In genomic region chr17:26936453-26936852, GRCm38 (mm10) we compare ENCODE assay signal across 20 mouse cellular contexts. TPM values are rescaled to one million over a fixed set of nuclear protein-coding genes. Genes with fewer than 3 reads are reported as not detected.
A peak's percentile ranks its signal among the peaks of the same experiment; 100 is the strongest.
DNase-seq lines count a peak whose midpoint lies in the region; ATAC-seq lines count a peak whose summit lies in the region.
"Had no signal": no experiment of that assay in that cellular context is flagged by ENCODE, and none has a peak within 500 bp of the region (broad histone marks: within the 10 kb centered on the region; RNA-seq: fewer than 3 reads in every experiment).

No protein-coding gene starts in this region.

- peak overlapping the region; percentile 43; the same call in 1 of the 2 replicates for H3K9ac ChIP-seq in hindbrain, embryonic 12.5 days
- no peak overlapping the region for H3K9ac ChIP-seq in hindbrain, embryonic 14.5 days
- H3K9ac ChIP-seq: forebrain, postnatal 0 days; kidney, embryonic 15.5 days; lung, embryonic 14.5 days; midbrain, embryonic 13.5 days; neural tube, embryonic 12.5 days; stomach, embryonic 15.5 days had no signal

- 84% methylated on average over 12 of the region's 12 CpGs for WGBS in hindbrain, embryonic 12.5 days
- 86% methylated on average over 12 of the region's 12 CpGs for WGBS in hindbrain, embryonic 14.5 days

- no peaks in the 10 kb centered on the region for H3K9me3 ChIP-seq in hindbrain, embryonic 12.5 days (replicated peaks)
- H3K9me3 ChIP-seq in hindbrain, embryonic 14.5 days (ENCODE audit: control insufficient read depth, low read length), result no peaks in the 10 kb centered on the region
- H3K9me3 ChIP-seq: hindbrain, embryonic 10.5 days; kidney, embryonic 15.5 days; midbrain, embryonic 13.5 days; neural tube, embryonic 12.5 days; stomach, embryonic 15.5 days had no signal

- no peak overlapping the region for H3K4me3 ChIP-seq in hindbrain, embryonic 12.5 days
- no peak overlapping the region for H3K4me3 ChIP-seq in hindbrain, embryonic 14.5 days (replicated peaks; ENCODE audit: low read length)
- H3K4me3 ChIP-seq: kidney, embryonic 15.5 days; midbrain, embryonic 13.5 days; neural tube, embryonic 12.5 days; stomach, embryonic 15.5 days had no signal

- peaks cover 27% of the 10 kb centered on the region for H3K36me3 ChIP-seq in hindbrain, embryonic 12.5 days
- H3K36me3 ChIP-seq in hindbrain, embryonic 14.5 days (replicated peaks; ENCODE audit: control insufficient read depth, insufficient read depth), result peaks cover 27% of the 10 kb centered on the region

- no peak overlapping the region for H3K4me2 ChIP-seq in hindbrain, embryonic 12.5 days (replicated peaks)
- H3K4me2 ChIP-seq in hindbrain, embryonic 14.5 days (replicated peaks), result no peak overlapping the region
- H3K4me2 ChIP-seq: heart, embryonic 11.5 days; kidney, embryonic 15.5 days; lung, embryonic 14.5 days; midbrain, embryonic 13.5 days; neural tube, embryonic 12.5 days; stomach, embryonic 15.5 days had no signal

- no peak for ATAC-seq in hindbrain, embryonic 12.5 days (ENCODE audit: low FRiP score)
- ATAC-seq in hindbrain, embryonic 14.5 days (ENCODE audit: low FRiP score), result no peak
- no peak for ATAC-seq in granulocyte monocyte progenitor cell, adult 5-6 weeks (replicated peaks; ENCODE audit: poor library complexity, severe bottlenecking)
- ATAC-seq: activated CD4-positive, CD25-positive, alpha-beta regulatory T cell, adult 4 months; forebrain, postnatal 0 days; intestine, postnatal 0 days; midbrain, embryonic 13.5 days had no signal

- H3K27me3 ChIP-seq in hindbrain, embryonic 12.5 days, result no peaks in the 10 kb centered on the region
- H3K27me3 ChIP-seq in hindbrain, embryonic 14.5 days (ENCODE audit: control insufficient read depth, insufficient read depth, low read length), result no peaks in the 10 kb centered on the region
- H3K27me3 ChIP-seq: kidney, embryonic 15.5 days; midbrain, embryonic 13.5 days; neural tube, embryonic 12.5 days; stomach, embryonic 15.5 days had no signal

- DNase-seq in cerebellum, adult 11 months, result peak; percentile 35
- no peak for DNase-seq in cerebellum, adult 8-10 months
- DNase-seq in hindbrain, embryonic 14.5 days (ENCODE audit: low spot score), result no peak
- peak; percentile 25 to 35 for DNase-seq in right cerebral cortex, postnatal 10 days (ENCODE audit: low spot score in 2 of 2)
- DNase-seq in right cerebral cortex, postnatal 4 days, result no peak
- DNase-seq in adrenal gland, adult 2 months, result no peak
- DNase-seq: adrenal gland, postnatal 10 days; forebrain, postnatal 0 days; kidney, postnatal 4 days; lung, embryonic 14.5 days had no signal

- H3K27ac ChIP-seq in hindbrain, embryonic 12.5 days, result no peak overlapping the region
- no peak overlapping the region for H3K27ac ChIP-seq in hindbrain, embryonic 14.5 days
- H3K27ac ChIP-seq: hindbrain, embryonic 10.5 days; kidney, embryonic 15.5 days; midbrain, embryonic 13.5 days; neural tube, embryonic 12.5 days; stomach, embryonic 15.5 days had no signal

- H3K4me1 ChIP-seq in hindbrain, embryonic 12.5 days, result peaks cover 51% of the 10 kb centered on the region
- peaks cover 35% of the 10 kb centered on the region for H3K4me1 ChIP-seq in hindbrain, embryonic 14.5 days (replicated peaks; ENCODE audit: control insufficient read depth, insufficient read depth, low read length)

RNA-seq across cellular contexts. Expression of gene Cuta, which starts 2.9 kb away (rescaled TPM):
- 131 and 149 TPM in 2 replicates for polyA plus RNA-seq in hindbrain, embryonic 12.5 days (2016; fragmentation: Nextera tagmentation; extraction: Ambion mirVana)
- 112 and 113 TPM in 2 replicates for polyA plus RNA-seq in hindbrain, embryonic 14.5 days (2014; fragmentation: Nextera tagmentation; extraction: Ambion mirVana)
- total RNA-seq in granulocyte monocyte progenitor cell, adult 5-6 weeks (2014; fragmentation: Nextera tagmentation), result 226 and 256 TPM in 2 replicates
- total RNA-seq in granulocyte monocyte progenitor cell, adult 5-6 weeks (2017), result 47.5 and 60.5 TPM in 2 replicates
- total RNA-seq in adrenal gland, adult 2 months (2021), result 100 to 1,000 TPM; 145 to 164 TPM
- 378 and 381 TPM in 2 replicates for polyA plus RNA-seq in adrenal gland, adult 2 months (2012; rRNA removed)

RNA-seq across cellular contexts. Expression of gene Phf1, which starts 3.6 kb away (rescaled TPM):
- polyA plus RNA-seq in hindbrain, embryonic 12.5 days (2016; fragmentation: Nextera tagmentation; extraction: Ambion mirVana), result 14.6 and 15.7 TPM in 2 replicates
- 20.6 and 23.3 TPM in 2 replicates for polyA plus RNA-seq in hindbrain, embryonic 14.5 days (2014; fragmentation: Nextera tagmentation; extraction: Ambion mirVana)
- total RNA-seq in granulocyte monocyte progenitor cell, adult 5-6 weeks (2014; fragmentation: Nextera tagmentation), result 3.4 and 9.3 TPM in 2 replicates
- 1.4 and 2.1 TPM in 2 replicates for total RNA-seq in granulocyte monocyte progenitor cell, adult 5-6 weeks (2017)
- total RNA-seq in adrenal gland, adult 2 months (2021), result 10 to 100 TPM; 35.2 to 36.4 TPM
- polyA plus RNA-seq in adrenal gland, adult 2 months (2012; rRNA removed), result 202 and 271 TPM in 2 replicates

RNA-seq across cellular contexts. Expression of gene Syngap1, which starts 4.6 kb away (rescaled TPM):
- 4.2 and 4.4 TPM in 2 replicates for polyA plus RNA-seq in hindbrain, embryonic 12.5 days (2016; fragmentation: Nextera tagmentation; extraction: Ambion mirVana)
- polyA plus RNA-seq in hindbrain, embryonic 14.5 days (2014; fragmentation: Nextera tagmentation; extraction: Ambion mirVana), result 4.3 and 5.0 TPM in 2 replicates
- 7.2 and 10.1 TPM in 2 replicates for total RNA-seq in granulocyte monocyte progenitor cell, adult 5-6 weeks (2014; fragmentation: Nextera tagmentation)
- 0.31 and 0.69 TPM in 2 replicates for total RNA-seq in granulocyte monocyte progenitor cell, adult 5-6 weeks (2017)
- total RNA-seq in adrenal gland, adult 2 months (2021), result 10 to 100 TPM; 14.3 to 21.8 TPM
- polyA plus RNA-seq in adrenal gland, adult 2 months (2012; rRNA removed), result 51.6 and 56.0 TPM in 2 replicates
- polyA plus RNA-seq: activated CD4-positive, CD25-positive, alpha-beta regulatory T cell, adult 4 months had no signal

RNA-seq across cellular contexts. Expression of gene Kifc5b, which starts 19.6 kb away (rescaled TPM):
- polyA plus RNA-seq in hindbrain, embryonic 12.5 days (2016; fragmentation: Nextera tagmentation; extraction: Ambion mirVana), result 5.4 and 5.5 TPM in 2 replicates
- 0.90 and 2.1 TPM in 2 replicates for polyA plus RNA-seq in hindbrain, embryonic 14.5 days (2014; fragmentation: Nextera tagmentation; extraction: Ambion mirVana)
- total RNA-seq in granulocyte monocyte progenitor cell, adult 5-6 weeks (2014; fragmentation: Nextera tagmentation), result 6.0 and 6.2 TPM in 2 replicates
- total RNA-seq in granulocyte monocyte progenitor cell, adult 5-6 weeks (2017), result 8.7 and 12.6 TPM in 2 replicates
- total RNA-seq in adrenal gland, adult 2 months (2021), result 1 to 10 TPM; 1.0 to 1.3 TPM
- polyA plus RNA-seq in adrenal gland, adult 2 months (2012; rRNA removed), result 1.2 and 2.1 TPM in 2 replicates

RNA-seq across cellular contexts. Expression of gene Zbtb9, which starts 36.5 kb away (rescaled TPM):
- polyA plus RNA-seq in hindbrain, embryonic 12.5 days (2016; fragmentation: Nextera tagmentation; extraction: Ambion mirVana), result 19.4 and 19.7 TPM in 2 replicates
- 9.7 and 11.1 TPM in 2 replicates for polyA plus RNA-seq in hindbrain, embryonic 14.5 days (2014; fragmentation: Nextera tagmentation; extraction: Ambion mirVana)
- 9.4 and 14.4 TPM in 2 replicates for total RNA-seq in granulocyte monocyte progenitor cell, adult 5-6 weeks (2014; fragmentation: Nextera tagmentation)
- 14.3 and 17.7 TPM in 2 replicates for total RNA-seq in granulocyte monocyte progenitor cell, adult 5-6 weeks (2017)
- 1 to 10 TPM; 4.6 to 8.7 TPM for total RNA-seq in adrenal gland, adult 2 months (2021)
- polyA plus RNA-seq in adrenal gland, adult 2 months (2012; rRNA removed), result 6.9 and 7.1 TPM in 2 replicates

Comparison
In these comparisons a context has a peak if more than half of its experiments do, and no peak if none do; other contexts are left out.
1. DNase-seq: peak in cerebellum, adult 11 months (single experiment) and right cerebral cortex, postnatal 10 days (2 of 2); none in cerebellum, adult 8-10 months (single experiment), hindbrain, embryonic 14.5 days (single experiment), right cerebral cortex, postnatal 4 days (single experiment) and adrenal gland, adult 2 months (single experiment).